Mouse (Mus musculus): Measurements from ENCODE around the gene Susd1. TPM values are rescaled to one million over a fixed set of nuclear protein-coding genes. Genes with fewer than 3 reads are reported as not detected.

Gene Susd1
- polyA plus RNA-seq, 2 experiments: 5.8 to 18.1 TPM

GRCm38 (mm10) chr4:59385254-59385895, 53.1 kb downstream of the Susd1 start:
- peaks cover 0 to 9% of the 10 kb centered on the region in 2 experiments; a peak in 3 of 4 replicates for H3K4me1 ChIP-seq (replicated peaks; ENCODE audit: control insufficient read depth in 2 of 2, insufficient read depth in 2 of 2, low read length in 1 of 2)
- TF ChIP-seq CTCF (IDR thresholded peaks at IDR 0.05; ENCODE audit: low read depth): no peak
- no peak for TF ChIP-seq EP300 (IDR thresholded peaks at IDR 0.05; ENCODE audit: low read depth)

GRCm38 (mm10) chr4:59383791-59384190, 54.6 kb downstream of the Susd1 start:
- Histone ChIP-seq H3K4me1 (replicated peaks; ENCODE audit: control insufficient read depth in 2 of 2, insufficient read depth in 2 of 2, low read length in 1 of 2) (peaks cover 0 to 9% of the 10 kb centered on the region in 2 experiments; a peak in 3 of 4 replicates), H3K4me3 (ENCODE audit: insufficient read depth in 1 of 2, low read depth in 2 of 2, low read length in 2 of 2) (no peak overlapping the region), H3K27me3 (ENCODE audit: control insufficient read depth, insufficient read depth, low read length) (no peaks in the 10 kb centered on the region), H3K4me2 (ENCODE audit: low read depth) (no peak overlapping the region), H3K9me3 (ENCODE audit: control insufficient read depth, low read length) (no peaks in the 10 kb centered on the region), H3K27ac (no peak overlapping the region), H3K9ac (replicated peaks) (no peak overlapping the region), H3K36me3 (replicated peaks; ENCODE audit: control insufficient read depth, insufficient read depth, low read depth) (peaks cover 4% of the 10 kb centered on the region; the same call in 1 of the 2 replicates)
- DNase-seq (ENCODE audit: low read depth in 3 of 3, low spot score in 3 of 3) (no peak), ATAC-seq (ENCODE audit: insufficient read depth) (no peak)
- TF ChIP-seq CTCF (IDR thresholded peaks at IDR 0.05; ENCODE audit: low read depth): no peak
- TF ChIP-seq EP300 (IDR thresholded peaks at IDR 0.05; ENCODE audit: low read depth): no peak
- WGBS (ENCODE audit: insufficient replicate concordance): 64% methylated on average over 3 of the region's 3 CpGs

More at GRCm38 (mm10) chr4:59385254-59385895, 53.1 kb downstream of the Susd1 start:
- Histone ChIP-seq H3K9ac (replicated peaks) (no peak overlapping the region), H3K36me3 (replicated peaks; ENCODE audit: control insufficient read depth, insufficient read depth, low read depth) (peaks cover 7% of the 10 kb centered on the region), H3K27me3 (ENCODE audit: control insufficient read depth, insufficient read depth, low read length) (no peaks in the 10 kb centered on the region), H3K9me3 (ENCODE audit: control insufficient read depth, low read length) (no peaks in the 10 kb centered on the region), H3K4me3 (ENCODE audit: insufficient read depth in 1 of 2, low read depth in 2 of 2, low read length in 2 of 2) (no peak overlapping the region), H3K4me2 (ENCODE audit: low read depth) (no peak overlapping the region), H3K27ac (no peak overlapping the region)
- WGBS (ENCODE audit: insufficient replicate concordance): 61% methylated on average over 10 of the region's 10 CpGs
- ATAC-seq (ENCODE audit: insufficient read depth) (no peak), DNase-seq (ENCODE audit: low read depth in 3 of 3, low spot score in 3 of 3) (no peak)

GRCm38 (mm10) chr4:59382131-59382530, 56.3 kb downstream of the Susd1 start:
- Histone ChIP-seq H3K4me2 (ENCODE audit: low read depth) (no peak overlapping the region), H3K27ac (no peak overlapping the region), H3K27me3 (ENCODE audit: control insufficient read depth, insufficient read depth, low read length) (no peaks in the 10 kb centered on the region), H3K4me3 (ENCODE audit: insufficient read depth in 1 of 2, low read depth in 2 of 2, low read length in 2 of 2) (no peak overlapping the region), H3K4me1 (replicated peaks; ENCODE audit: control insufficient read depth in 2 of 2, insufficient read depth in 2 of 2, low read length in 1 of 2) (peaks cover 0 to 6% of the 10 kb centered on the region in 2 experiments; a peak in 3 of 4 replicates), H3K9ac (replicated peaks) (no peak overlapping the region), H3K9me3 (ENCODE audit: control insufficient read depth, low read length) (no peaks in the 10 kb centered on the region), H3K36me3 (replicated peaks; ENCODE audit: control insufficient read depth, insufficient read depth, low read depth) (peaks cover 4% of the 10 kb centered on the region; the same call in 1 of the 2 replicates)
- DNase-seq (ENCODE audit: low read depth in 3 of 3, low spot score in 3 of 3) (no peak), ATAC-seq (ENCODE audit: insufficient read depth) (no peak)
- 76% methylated on average over 12 of the region's 12 CpGs for WGBS (ENCODE audit: insufficient replicate concordance)
- TF ChIP-seq CTCF (IDR thresholded peaks at IDR 0.05; ENCODE audit: low read depth) (no peak), EP300 (IDR thresholded peaks at IDR 0.05; ENCODE audit: low read depth) (no peak)

- Histone ChIP-seq H3K27me3 (ENCODE audit: control insufficient read depth, insufficient read depth, low read length) (no peaks in the 10 kb centered on the region), H3K4me2 (ENCODE audit: low read depth) (no peak overlapping the region), H3K27ac (no peak overlapping the region), H3K4me3 (ENCODE audit: insufficient read depth in 1 of 2, low read depth in 2 of 2, low read length in 2 of 2) (no peak overlapping the region), H3K9me3 (ENCODE audit: control insufficient read depth, low read length) (no peaks in the 10 kb centered on the region), H3K4me1 (replicated peaks; ENCODE audit: control insufficient read depth in 2 of 2, insufficient read depth in 2 of 2, low read length in 1 of 2) (peaks cover 0 to 3% of the 10 kb centered on the region in 2 experiments; a peak in 2 of 4 replicates), H3K9ac (replicated peaks) (no peak overlapping the region), H3K36me3 (replicated peaks; ENCODE audit: control insufficient read depth, insufficient read depth, low read depth) (peaks cover 4% of the 10 kb centered on the region; the same call in 1 of the 2 replicates)
- DNase-seq (ENCODE audit: low read depth in 3 of 3, low spot score in 3 of 3) (no peak), ATAC-seq (ENCODE audit: insufficient read depth) (no peak)
- WGBS (ENCODE audit: insufficient replicate concordance): 82% methylated on average over 13 of the region's 13 CpGs
- TF ChIP-seq EP300 (IDR thresholded peaks at IDR 0.05; ENCODE audit: low read depth): no peak
- peak; percentile 53 for TF ChIP-seq CTCF (IDR thresholded peaks at IDR 0.05; ENCODE audit: low read depth)
Measured at GRCm38 (mm10) chr4:59381007-59381743, 57.3 kb downstream of the Susd1 start.

- WGBS (ENCODE audit: insufficient replicate concordance): 73% methylated on average over 4 of the region's 4 CpGs
- no peak for TF ChIP-seq EP300 (IDR thresholded peaks at IDR 0.05; ENCODE audit: low read depth)
- TF ChIP-seq CTCF (IDR thresholded peaks at IDR 0.05; ENCODE audit: low read depth): no peak
- H3K36me3 ChIP-seq (replicated peaks; ENCODE audit: control insufficient read depth, insufficient read depth, low read depth): peaks cover 4% of the 10 kb centered on the region; the same call in 1 of the 2 replicates
- H3K9me3 ChIP-seq (ENCODE audit: control insufficient read depth, low read length): no peaks in the 10 kb centered on the region
- DNase-seq (ENCODE audit: low read depth in 3 of 3, low spot score in 3 of 3) (no peak), ATAC-seq (ENCODE audit: insufficient read depth) (no peak)
- H3K9ac ChIP-seq (replicated peaks): no peak overlapping the region
- H3K4me1 ChIP-seq (replicated peaks; ENCODE audit: control insufficient read depth in 2 of 2, insufficient read depth in 2 of 2, low read length in 1 of 2): 0 out of 4 replicates have a peak, but pooled peaks cover 0 to under 1% of the 10 kb centered on the region in 2 experiments
- no peaks in the 10 kb centered on the region for H3K27me3 ChIP-seq (ENCODE audit: control insufficient read depth, insufficient read depth, low read length)
- no peak overlapping the region for H3K27ac ChIP-seq
- no peak overlapping the region for H3K4me2 ChIP-seq (ENCODE audit: low read depth)
- H3K4me3 ChIP-seq (ENCODE audit: insufficient read depth in 1 of 2, low read depth in 2 of 2, low read length in 2 of 2): no peak overlapping the region
Measured at GRCm38 (mm10) chr4:59380478-59380877, 58.0 kb downstream of the Susd1 start.

Data from liver, embryonic 14.5 days (tissue).